Mouse (Mus musculus) brain, embryonic 14.5 days (tissue): ENCODE data around the gene Eme2.

ENCODE experiments used
- CTCF ChIP-seq: fragments of 200-500 bp; IDR thresholded peaks from 2 replicates; pipeline ENCODE4 v1.5.1; 2012; ENCODE audit warnings: inconsistent platforms, mild to moderate bottlenecking, moderate library complexity, borderline replicate concordance; ENCODE audit not compliant: insufficient read depth, insufficient read length; ENCODE audit errors: extremely low read depth
- POLR2A ChIP-seq: fragments of 200-500 bp; IDR thresholded peaks from 2 replicates; pipeline ENCODE4 v1.6.1; 2012; ENCODE audit warnings: mild to moderate bottlenecking, inconsistent platforms, borderline replicate concordance; ENCODE audit not compliant: poor library complexity, insufficient read depth, insufficient read length, severe bottlenecking; ENCODE audit errors: extremely low read depth

DNA sequence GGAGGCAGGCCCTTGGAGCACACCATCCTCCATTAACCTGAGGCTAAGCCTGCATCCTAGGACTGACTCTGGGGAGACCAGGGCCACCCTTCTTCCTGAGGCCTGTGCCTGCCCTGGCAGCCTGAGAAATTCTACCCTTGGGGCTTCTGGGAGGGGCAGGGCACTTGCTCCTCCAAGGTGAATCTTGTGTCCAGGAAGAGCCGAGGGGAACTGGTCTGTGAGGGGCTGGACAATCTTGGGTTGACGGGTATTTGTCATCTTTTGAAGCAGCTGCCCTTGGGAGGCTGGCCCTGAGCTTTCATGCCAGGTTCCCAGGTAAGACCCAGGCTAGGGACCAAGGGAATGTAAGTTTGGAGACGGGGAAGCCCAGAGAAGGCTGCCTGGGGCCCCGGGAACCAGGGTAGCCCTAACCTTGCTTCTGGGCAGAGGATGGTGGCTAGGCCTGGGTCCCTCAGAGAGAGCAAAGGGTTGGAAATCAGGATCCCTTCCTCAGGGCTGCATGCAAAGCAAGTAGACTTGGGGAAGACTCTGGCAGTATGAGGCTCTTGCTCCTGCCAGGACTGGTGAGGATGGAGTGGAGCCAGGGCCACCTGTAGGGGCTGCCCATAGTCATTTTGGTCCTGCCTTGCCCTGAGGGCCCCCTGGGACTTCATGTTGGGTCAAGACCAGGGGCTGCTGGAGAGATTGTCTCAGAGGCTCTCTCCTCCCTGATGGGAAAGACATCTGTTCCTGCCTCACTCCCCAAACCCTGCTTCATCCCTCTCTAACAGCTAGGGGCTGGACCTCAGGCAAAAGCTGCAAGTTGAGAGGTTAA is 3.4 kb upstream of the Eme2 start:
- no peak for TF ChIP-seq CTCF
- no peak for TF ChIP-seq POLR2A
